ENCODE assay signal across 19 mouse cellular contexts in genomic region chr3:6204656-6205055, GRCm38 (mm10).
A peak's percentile ranks its signal among the peaks of the same experiment; 100 is the strongest.
DNase-seq lines count a peak whose midpoint lies in the region; ATAC-seq and TF ChIP-seq lines count a peak whose summit lies in the region.
"Had no signal": no experiment of that assay in that cellular context is flagged by ENCODE, and none has a peak within 500 bp of the region (broad histone marks: within the 10 kb centered on the region; RNA-seq: fewer than 3 reads in every experiment).

No protein-coding gene starts in this region.

- H3K4me2 ChIP-seq in embryonic facial prominence, embryonic 11.5 days (ENCODE audit: low read depth, low read length), result no peak overlapping the region
- H3K4me2 ChIP-seq: embryonic facial prominence, embryonic 12.5 days; forebrain, embryonic 13.5 days; forebrain, embryonic 15.5 days had no signal

- no peak for TF ChIP-seq CTCF in MEL (IDR thresholded peaks at IDR 0.05 in 2 of 3, conservative IDR thresholded peaks at IDR 0.05 in 1 of 3; ENCODE audit: control insufficient read depth in 1 of 3, insufficient read depth in 1 of 3, low read depth in 2 of 3, low read length in 3 of 3, poor library complexity in 1 of 3, severe bottlenecking in 1 of 3)

- H3K4me3 ChIP-seq in embryonic facial prominence, embryonic 11.5 days (ENCODE audit: low read depth, low read length), result no peak overlapping the region
- H3K4me3 ChIP-seq in embryonic facial prominence, embryonic 10.5 days, result no peak overlapping the region
- no peak overlapping the region for H3K4me3 ChIP-seq in MEL (ENCODE audit: control insufficient read depth in 1 of 2, insufficient read depth in 1 of 2, low read depth in 2 of 2, low read length in 2 of 2)
- H3K4me3 ChIP-seq: embryonic facial prominence, embryonic 12.5 days; forebrain, embryonic 13.5 days; forebrain, embryonic 15.5 days had no signal

- no peaks in the 10 kb centered on the region for H3K9me3 ChIP-seq in embryonic facial prominence, embryonic 11.5 days (replicated peaks; ENCODE audit: control insufficient read depth, low read length)
- no peaks in the 10 kb centered on the region for H3K9me3 ChIP-seq in embryonic facial prominence, embryonic 10.5 days
- H3K9me3 ChIP-seq in MEL (replicated peaks; ENCODE audit: insufficient read depth, low read length), result no peaks in the 10 kb centered on the region
- H3K9me3 ChIP-seq: embryonic facial prominence, embryonic 12.5 days; forebrain, embryonic 13.5 days; forebrain, embryonic 15.5 days had no signal

- H3K36me3 ChIP-seq in embryonic facial prominence, embryonic 11.5 days (replicated peaks; ENCODE audit: control insufficient read depth, insufficient read depth, low read depth, low read length), result no peaks in the 10 kb centered on the region
- H3K36me3 ChIP-seq in embryonic facial prominence, embryonic 10.5 days (replicated peaks), result no peaks in the 10 kb centered on the region
- H3K36me3 ChIP-seq in MEL (ENCODE audit: control insufficient read depth in 1 of 2, insufficient read depth in 2 of 2, low read length in 2 of 2), result peaks cover 0 to 6% of the 10 kb centered on the region in 2 experiments; a peak in 2 of 4 replicates
- H3K36me3 ChIP-seq: embryonic facial prominence, embryonic 12.5 days; forebrain, embryonic 15.5 days had no signal

- no peak overlapping the region for H3K27ac ChIP-seq in embryonic facial prominence, embryonic 11.5 days (replicated peaks; ENCODE audit: low read depth, low read length)
- H3K27ac ChIP-seq in embryonic facial prominence, embryonic 10.5 days (replicated peaks), result no peak overlapping the region
- H3K27ac ChIP-seq in MEL (ENCODE audit: control insufficient read depth, low read depth, low read length), result no peak overlapping the region
- H3K27ac ChIP-seq: embryonic facial prominence, embryonic 12.5 days; forebrain, embryonic 13.5 days; forebrain, embryonic 15.5 days had no signal

- ATAC-seq in embryonic facial prominence, embryonic 11.5 days (replicated peaks; ENCODE audit: insufficient number of reproducible peaks, low FRiP score, low TSS enrichment, low read depth), result no peak
- ATAC-seq: activated CD4-positive, CD25-positive, alpha-beta regulatory T cell, adult 4 months; forebrain, embryonic 13.5 days; forebrain, embryonic 15.5 days; forebrain, postnatal 0 days; Patski had no signal

- no peaks in the 10 kb centered on the region for H3K4me1 ChIP-seq in embryonic facial prominence, embryonic 11.5 days (ENCODE audit: control insufficient read depth, insufficient read depth, low read length)
- H3K4me1 ChIP-seq in embryonic facial prominence, embryonic 10.5 days, result no peaks in the 10 kb centered on the region
- peaks cover 9 to 12% of the 10 kb centered on the region in 2 experiments for H3K4me1 ChIP-seq in MEL (ENCODE audit: control insufficient read depth in 1 of 2, insufficient read depth in 2 of 2, low read length in 2 of 2)
- H3K4me1 ChIP-seq: embryonic facial prominence, embryonic 12.5 days; forebrain, embryonic 13.5 days; forebrain, embryonic 15.5 days had no signal

- H3K79me2 ChIP-seq in MEL (ENCODE audit: control insufficient read depth, insufficient read depth, low read length, poor library complexity), result no peaks in the 10 kb centered on the region

- WGBS in embryonic facial prominence, embryonic 11.5 days, result 74% methylated on average over 2 of the region's 2 CpGs
- WGBS in embryonic facial prominence, embryonic 10.5 days, result 74% methylated on average over 2 of the region's 2 CpGs

- no peak for TF ChIP-seq POLR2A in MEL (IDR thresholded peaks at IDR 0.05; ENCODE audit: control insufficient read depth in 1 of 2, insufficient read depth in 1 of 2, low read depth in 1 of 2, low read length in 2 of 2, poor library complexity in 1 of 2)

- no peaks in the 10 kb centered on the region for H3K27me3 ChIP-seq in embryonic facial prominence, embryonic 11.5 days (ENCODE audit: control insufficient read depth, insufficient read depth, low read length)
- no peaks in the 10 kb centered on the region for H3K27me3 ChIP-seq in embryonic facial prominence, embryonic 10.5 days (replicated peaks; ENCODE audit: low read depth, poor library complexity, severe bottlenecking)
- no peaks in the 10 kb centered on the region for H3K27me3 ChIP-seq in MEL (ENCODE audit: control insufficient read depth in 1 of 2, insufficient read depth in 2 of 2, low read length in 2 of 2)
- H3K27me3 ChIP-seq: embryonic facial prominence, embryonic 12.5 days; forebrain, embryonic 13.5 days; forebrain, embryonic 15.5 days; Patski had no signal

- no peak for TF ChIP-seq RAD21 in MEL (IDR thresholded peaks at IDR 0.05; ENCODE audit: low read depth, low read length)

- peak; percentile 90 to 96 for TF ChIP-seq EP300 in MEL (IDR thresholded peaks at IDR 0.05; ENCODE audit: low read depth in 1 of 2, low read length in 2 of 2)

- DNase-seq in embryonic facial prominence, embryonic 11.5 days (ENCODE audit: low spot score), result peak; percentile 10
- DNase-seq in embryonic facial prominence, embryonic 10.5 days (ENCODE audit: low spot score), result no peak
- DNase-seq in MEL (ENCODE audit: low read depth, low spot score), result peak; percentile 83
- no peak for DNase-seq in urinary bladder, postnatal 36 days (ENCODE audit: low spot score in 2 of 2)
- DNase-seq in right cerebral cortex, postnatal 14 days, result no peak
- DNase-seq: adrenal gland, adult 8-10 months; adrenal gland, postnatal 14 days; adrenal gland, postnatal 36 days; cerebellum, adult 11-12 months; cerebellum, adult 2 months; cerebellum, adult 9-10 months; cerebellum, postnatal 10 days; cerebellum, postnatal 25 days; forebrain, postnatal 0 days had no signal

- no peak overlapping the region for H3K9ac ChIP-seq in embryonic facial prominence, embryonic 11.5 days (replicated peaks; ENCODE audit: low read length)
- no peak overlapping the region for H3K9ac ChIP-seq in MEL (ENCODE audit: control insufficient read depth, low read depth, low read length, poor library complexity, severe bottlenecking)
- H3K9ac ChIP-seq: embryonic facial prominence, embryonic 12.5 days; forebrain, embryonic 13.5 days; forebrain, embryonic 15.5 days; forebrain, postnatal 0 days had no signal

TF ChIP-seq in MEL, 35 proteins besides CTCF, POLR2A, EP300 and RAD21:
- TF ChIP-seq TAL1 (IDR thresholded peaks at IDR 0.05; ENCODE audit: low read length) (peak; percentile 60), MAFK (IDR thresholded peaks at IDR 0.05; ENCODE audit: borderline replicate concordance, low read depth, low read length) (peak; percentile 78; the same call in 1 of the 2 replicates), TBP (IDR thresholded peaks at IDR 0.05; ENCODE audit: low read depth, low read length) (no peak), CHD1 (IDR thresholded peaks at IDR 0.05; ENCODE audit: low read depth, low read length) (no peak), ZC3H11A (IDR thresholded peaks at IDR 0.05; ENCODE audit: low read depth, low read length) (no peak; the same call in 1 of the 2 replicates), E2F4 (IDR thresholded peaks at IDR 0.05; ENCODE audit: borderline replicate concordance, low read depth, low read length) (no peak), TCF12 (IDR thresholded peaks at IDR 0.05; ENCODE audit: low read depth, low read length) (peak; percentile 88), NRF1 (IDR thresholded peaks at IDR 0.05; ENCODE audit: insufficient read depth, low read depth, low read length, poor library complexity, severe bottlenecking) (no peak), USF1 (IDR thresholded peaks at IDR 0.05; ENCODE audit: low read depth, low read length) (no peak), SIN3A (IDR thresholded peaks at IDR 0.05; ENCODE audit: low read length) (0 out of 2 replicates have a peak, but pooled peaks have one; percentile 19), MXI1 (IDR thresholded peaks at IDR 0.05; ENCODE audit: low read depth, low read length) (no peak), UBTF (IDR thresholded peaks at IDR 0.05; ENCODE audit: borderline replicate concordance, insufficient read depth, low read depth, low read length) (no peak), ZMIZ1 (IDR thresholded peaks at IDR 0.05; ENCODE audit: low read depth, low read length) (no peak), KAT2A (conservative IDR thresholded peaks at IDR 0.05; ENCODE audit: low read depth, low read length) (peak; percentile 28; the same call in 1 of the 2 replicates), MEF2A (IDR thresholded peaks at IDR 0.05; ENCODE audit: extremely low read depth, insufficient replicate concordance, low read depth, low read length, poor library complexity, severe bottlenecking) (no peak), BHLHE40 (IDR thresholded peaks at IDR 0.05; ENCODE audit: borderline replicate concordance, low read depth, low read length) (0 out of 2 replicates have a peak, but pooled peaks have one; percentile 26), ETS1 (IDR thresholded peaks at IDR 0.05; ENCODE audit: low read depth, low read length) (peak; percentile 99), RCOR1 (IDR thresholded peaks at IDR 0.05; ENCODE audit: low read depth, low read length) (peak; percentile 76), SMC3 (IDR thresholded peaks at IDR 0.05; ENCODE audit: low read depth, low read length) (no peak), MAZ (IDR thresholded peaks at IDR 0.05; ENCODE audit: low read depth, low read length) (no peak), ZNF384 (IDR thresholded peaks at IDR 0.05; ENCODE audit: low read depth, low read length) (no peak), MAX (IDR thresholded peaks at IDR 0.05; ENCODE audit: low read length) (no peak), MYC (IDR thresholded peaks at IDR 0.05; ENCODE audit: low read depth, low read length) (no peak), GABPA (IDR thresholded peaks at IDR 0.05; ENCODE audit: low read depth, low read length) (peak; percentile 88), GATA1 (IDR thresholded peaks at IDR 0.05; ENCODE audit: low read depth, low read length) (peak; percentile 92), USF2 (IDR thresholded peaks at IDR 0.05; ENCODE audit: borderline replicate concordance in 1 of 2, insufficient read depth in 1 of 2, low read depth in 1 of 2, low read length in 2 of 2) (no peak), POLR2AphosphoS5 (IDR thresholded peaks at IDR 0.05; ENCODE audit: borderline replicate concordance, low read depth, low read length) (no peak), POLR2AphosphoS2 (IDR thresholded peaks at IDR 0.05; ENCODE audit: low read length) (no peak)

Comparison
In these comparisons a context has a peak if more than half of its experiments do, and no peak if none do; other contexts are left out.
1. DNase-seq: peak in embryonic facial prominence, embryonic 11.5 days (single experiment) and MEL (single experiment); none in embryonic facial prominence, embryonic 10.5 days (single experiment), urinary bladder, postnatal 36 days (0 of 2) and right cerebral cortex, postnatal 14 days (single experiment).